Mouse (Mus musculus) G1E (cell line): ENCODE data around the gene Zfp54. TPM values are rescaled to one million over a fixed set of nuclear protein-coding genes. Genes with fewer than 3 reads are reported as not detected.
"Not testable (repeated sequence)": the region's sequence is repeated elsewhere in the genome, so short reads cannot be mapped to it uniquely, and the experiment has no call there.

ENCODE experiments used
- ATAC-seq: 2 replicates; pipeline ENCODE4 v1.8.0; 2016; ENCODE audit warnings: mild to moderate bottlenecking; ENCODE audit not compliant: insufficient number of reproducible peaks, poor library complexity, low FRiP score, severe bottlenecking; ENCODE audit errors: extremely low read depth
- DNase-seq: peaks from one replicate; pipeline ENCODE4 v3.0.0; 2012; ENCODE audit warnings: low spot score
- H3K27me3 ChIP-seq: 2 replicates; pipeline ENCODE4 v1.6.1; 2012; ENCODE audit warnings: mild to moderate bottlenecking, low read length, inconsistent platforms; ENCODE audit not compliant: insufficient read depth
- H3K36me3 ChIP-seq: replicated peaks from 2 replicates; pipeline ENCODE3; 2012; ENCODE audit warnings: mild to moderate bottlenecking, inconsistent platforms
- H3K4me1 ChIP-seq: 2 replicates; pipeline ENCODE4 v1.6.1; 2012; ENCODE audit warnings: low read depth, low read length, inconsistent platforms, mixed read lengths; ENCODE audit not compliant: insufficient read depth
- H3K4me3 ChIP-seq: 2 replicates; pipeline ENCODE4 v1.5.1; 2012; ENCODE audit warnings: low read depth, mild to moderate bottlenecking, inconsistent platforms, low read length, moderate library complexity, mixed read lengths
- H3K9me3 ChIP-seq: replicated peaks from 2 replicates; pipeline ENCODE4 v1.6.1; 2012; ENCODE audit warnings: inconsistent platforms
- CTCF ChIP-seq: IDR thresholded peaks from 2 replicates; pipeline ENCODE4 v1.5.1; 2012; ENCODE audit warnings: low read depth, low read length, inconsistent platforms, mixed read lengths
- GATA1 ChIP-seq: IDR thresholded peaks from 2 replicates; pipeline ENCODE4 v1.6.1; 2012; ENCODE audit warnings: borderline replicate concordance, low read length, inconsistent platforms, mixed read lengths
- GATA2 ChIP-seq: IDR thresholded peaks from 2 replicates; pipeline ENCODE4 v1.6.1; 2012; ENCODE audit warnings: low read depth, low read length, inconsistent platforms, borderline replicate concordance
- POLR2AphosphoS5 ChIP-seq: IDR thresholded peaks from 2 replicates; pipeline ENCODE4 v1.6.1; 2012; ENCODE audit warnings: low read depth, low read length, inconsistent platforms; ENCODE audit not compliant: insufficient replicate concordance
- TAL1 ChIP-seq: conservative IDR thresholded peaks from 2 replicates; pipeline ENCODE4 v1.6.1; 2012; ENCODE audit warnings: low read depth, low read length, inconsistent platforms, mixed read lengths
- polyA plus RNA-seq: library from polyadenylated mRNA; stranded (reverse); fragments of >175 nt; gene quantifications from 2 replicates; pipeline ENCODE4 v1.2.3, GENCODE M21; 2012
- total RNA-seq, 2 experiments: library from RNA; stranded (forward) in 1 of 2; stranded (reverse) in 1 of 2; fragments of 200-1000 nt in 1 of 2; fragments of >200 nt in 1 of 2; fragmentation: Nextera tagmentation in 1 of 2; gene quantifications; 2 replicates each; pipeline ENCODE4 v1.2.3; 2014 to 2017

Gene Zfp54
- total and polyA plus RNA-seq, 3 experiments: 0.27 to 12.6 (median 8.4) TPM

DNA sequence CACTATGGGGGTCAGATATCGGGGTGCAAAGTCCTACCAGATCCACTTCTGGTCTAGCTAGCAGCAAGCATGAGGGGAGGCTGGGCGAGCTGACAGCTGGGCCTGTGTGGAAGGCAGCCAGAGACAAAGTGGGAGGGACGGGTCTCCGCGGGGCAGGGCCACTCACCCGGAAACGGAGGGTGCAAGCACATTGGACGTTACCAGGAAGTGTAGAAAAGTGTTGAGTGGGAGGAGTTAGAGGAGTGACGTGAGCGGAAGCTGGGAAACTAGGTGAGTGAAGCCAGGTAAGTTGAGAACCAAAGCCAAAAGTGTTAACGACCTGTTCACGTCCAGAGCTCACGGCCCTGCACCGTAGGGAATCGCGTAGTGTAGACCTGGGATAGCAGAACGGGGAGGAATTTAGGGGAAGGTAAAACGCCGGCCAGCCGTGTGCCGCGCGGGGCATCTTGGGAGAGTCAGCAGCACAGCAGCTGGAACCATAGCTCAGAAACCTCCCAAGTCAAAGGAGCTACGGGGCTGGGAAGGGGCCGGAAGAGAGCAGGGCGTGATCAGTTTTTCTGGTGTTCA is 27.2 kb downstream of the Zfp54 start, which contains the start of gene Zfp51:
TSS of gene Zfp51 (plus strand) at position 237 of the 567 bp plus-strand sequence.
- H3K36me3 ChIP-seq: peaks cover 18% of the 10 kb centered on the region
- H3K27me3 ChIP-seq: peaks cover 9% of the 10 kb centered on the region
- no peaks in the 10 kb centered on the region for H3K9me3 ChIP-seq
- ATAC-seq: peak; percentile 99
- peak; percentile 84 for DNase-seq
- H3K4me3 ChIP-seq: peak within 1 kb of the TSS; percentile 82
- TF ChIP-seq GATA2 (no peak), TAL1 (no peak), CTCF (no peak), POLR2AphosphoS5 (no peak), GATA1 (no peak)
- H3K4me1 ChIP-seq: peaks cover 12% of the 10 kb centered on the region

DNA sequence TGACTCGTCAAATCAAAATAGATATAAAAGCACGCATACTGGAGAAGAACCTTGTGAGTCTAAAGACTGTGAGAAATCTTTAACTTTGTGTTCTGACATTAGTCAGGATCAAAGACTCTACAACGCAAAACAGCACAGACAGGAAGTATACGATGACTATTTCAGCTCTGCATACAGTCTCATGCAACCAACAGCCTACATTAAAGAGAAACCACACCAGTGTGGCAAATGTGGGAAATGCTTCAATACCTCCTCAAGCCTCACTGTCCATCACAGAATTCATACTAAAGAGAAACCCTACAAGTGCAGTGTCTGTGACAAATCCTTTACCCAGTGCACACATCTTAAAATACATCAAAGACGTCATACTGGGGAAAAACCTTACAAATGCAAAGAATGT is 40.5 kb downstream of the Zfp54 start:
- Histone ChIP-seq H3K36me3 (peaks cover 43% of the 10 kb centered on the region), H3K4me1 (no peaks in the 10 kb centered on the region), H3K9me3 (no peaks in the 10 kb centered on the region), H3K27me3 (no peaks in the 10 kb centered on the region), H3K4me3 (no peak overlapping the region)
- no peak for DNase-seq
- TF ChIP-seq GATA1 (no peak), GATA2 (no peak), POLR2AphosphoS5 (no peak)
- ATAC-seq: no peak

DNA sequence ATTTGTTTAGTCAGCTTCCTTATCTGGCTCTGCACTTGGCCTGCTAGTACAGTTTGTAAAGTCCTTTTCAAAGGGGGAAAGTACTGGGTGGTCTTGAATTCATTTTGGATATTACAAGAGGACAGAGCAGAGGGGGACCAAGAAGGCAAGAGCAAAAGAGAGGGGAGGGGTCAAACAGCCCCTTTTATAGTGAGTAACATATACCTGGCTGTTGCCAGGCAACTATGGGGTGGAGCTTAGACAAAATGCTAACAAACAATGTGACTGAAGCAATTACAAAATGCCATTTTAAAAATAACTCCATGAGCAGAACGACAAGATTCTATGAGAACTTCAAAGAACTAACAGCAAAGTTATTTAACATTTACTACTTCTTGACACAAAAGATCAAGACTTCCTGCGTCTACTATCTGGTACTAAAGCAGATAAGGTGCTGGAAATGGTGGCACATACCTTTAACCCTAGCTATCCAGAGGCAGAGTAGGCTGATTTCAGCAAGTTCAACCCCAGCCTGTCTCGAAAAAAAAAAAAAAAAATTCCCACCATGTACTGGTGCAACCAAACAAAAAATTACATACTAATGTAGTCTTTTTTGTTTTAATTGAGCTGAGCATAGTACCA is 49.1 kb downstream of the Zfp54 start:
- DNase-seq (no peak), ATAC-seq (no peak)

DNA sequence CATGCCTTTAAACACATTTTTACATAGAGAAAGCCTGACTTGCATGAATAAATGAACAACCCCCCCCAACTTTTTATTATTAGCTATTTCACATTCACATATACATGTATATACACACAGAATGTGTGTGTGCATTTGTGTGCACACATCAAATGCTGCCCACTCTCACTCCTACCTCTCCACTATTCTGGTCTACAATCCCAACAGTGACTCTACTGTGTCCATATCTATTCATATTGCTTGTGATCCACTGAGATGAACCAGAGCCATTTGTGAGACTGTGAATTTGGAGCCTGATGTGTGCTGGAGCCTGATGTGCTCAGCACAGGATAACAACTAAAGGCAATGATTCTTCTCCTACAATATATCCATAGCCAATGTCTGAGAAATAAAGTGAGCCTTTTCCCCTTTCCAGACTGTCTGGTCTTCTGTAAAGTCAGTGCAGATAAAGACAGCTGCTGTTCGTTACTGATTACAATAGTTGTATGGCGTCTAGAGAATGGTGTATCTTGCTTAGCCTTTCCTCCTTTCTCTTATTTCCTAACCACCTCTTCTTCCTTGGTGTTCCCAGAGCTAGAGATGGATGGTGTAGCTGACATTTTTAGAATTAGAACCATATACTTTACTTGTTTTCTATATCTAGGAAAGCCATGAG is 49.8 kb downstream of the Zfp54 start:
- ATAC-seq: peak; percentile 45
- Histone ChIP-seq H3K9me3 (no peaks in the 10 kb centered on the region), H3K4me1 (peaks cover 29% of the 10 kb centered on the region), H3K27me3 (no peaks in the 10 kb centered on the region), H3K4me3 (no peak overlapping the region), H3K36me3 (no peaks in the 10 kb centered on the region)
- TF ChIP-seq GATA2 (no peak), CTCF (no peak), TAL1 (no peak), POLR2AphosphoS5 (no peak), GATA1 (no peak)
- DNase-seq: no peak

More for the DNA sequence above, 49.1 kb downstream of the Zfp54 start:
- Histone ChIP-seq H3K36me3 (no peaks in the 10 kb centered on the region), H3K27me3 (no peaks in the 10 kb centered on the region), H3K4me3 (no peak overlapping the region), H3K4me1 (peaks cover 29% of the 10 kb centered on the region), H3K9me3 (no peaks in the 10 kb centered on the region)
- TF ChIP-seq GATA2 (no peak), TAL1 (no peak), CTCF (no peak), GATA1 (no peak), POLR2AphosphoS5 (no peak)

DNA sequence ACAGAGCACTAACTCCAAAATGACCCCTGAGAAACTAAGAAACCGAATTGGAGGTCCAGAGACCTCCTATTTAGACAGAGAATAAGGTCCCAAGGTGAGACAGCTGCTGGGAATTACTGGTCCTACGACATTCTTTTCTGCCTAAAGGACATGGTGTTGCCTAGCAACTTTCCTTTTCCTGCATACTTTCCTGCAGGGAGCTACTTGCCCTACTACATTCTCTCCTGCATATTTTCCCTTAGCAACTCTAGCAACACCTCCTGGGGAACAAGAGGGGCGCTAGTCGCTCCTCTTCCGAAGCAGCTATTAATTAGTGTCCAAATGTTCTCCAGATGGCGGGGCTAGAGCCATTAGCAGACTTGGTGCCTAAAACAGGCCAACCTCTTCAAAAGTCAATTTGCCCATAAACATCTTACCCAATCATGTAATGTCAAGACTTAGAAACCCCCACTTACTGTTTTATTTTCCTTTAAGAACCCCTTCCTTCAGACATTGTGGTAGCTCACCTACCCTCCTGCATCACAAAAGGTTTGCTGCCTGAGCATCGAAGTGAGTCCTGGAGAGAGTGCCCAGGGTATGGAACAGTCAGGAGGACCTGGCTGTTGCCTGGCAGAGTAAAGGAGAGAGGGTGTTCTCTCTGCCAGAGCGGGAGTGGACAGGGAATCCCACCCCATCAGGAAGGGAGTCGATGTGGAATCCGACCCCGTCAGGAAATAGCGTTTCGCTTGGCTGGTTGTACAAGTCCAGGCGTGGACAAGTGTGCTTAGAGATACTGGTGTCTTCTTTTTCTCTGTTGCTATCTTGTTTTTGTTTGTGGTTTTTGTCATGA is 50.5 kb downstream of the Zfp54 start:
- Histone ChIP-seq H3K36me3 (no peaks in the 10 kb centered on the region), H3K9me3 (no peaks in the 10 kb centered on the region), H3K4me3 (peak overlapping the region; percentile 50; the same call in 1 of the 2 replicates), H3K27me3 (no peaks in the 10 kb centered on the region), H3K4me1 (peaks cover 34% of the 10 kb centered on the region)
- peak; percentile 28; the same call in 1 of the 2 replicates for ATAC-seq
- DNase-seq: no peak
- no peak for TF ChIP-seq GATA2
- TF ChIP-seq POLR2AphosphoS5: no peak
- no peak for TF ChIP-seq CTCF
- no peak for TF ChIP-seq TAL1
- TF ChIP-seq GATA1: no peak

DNA sequence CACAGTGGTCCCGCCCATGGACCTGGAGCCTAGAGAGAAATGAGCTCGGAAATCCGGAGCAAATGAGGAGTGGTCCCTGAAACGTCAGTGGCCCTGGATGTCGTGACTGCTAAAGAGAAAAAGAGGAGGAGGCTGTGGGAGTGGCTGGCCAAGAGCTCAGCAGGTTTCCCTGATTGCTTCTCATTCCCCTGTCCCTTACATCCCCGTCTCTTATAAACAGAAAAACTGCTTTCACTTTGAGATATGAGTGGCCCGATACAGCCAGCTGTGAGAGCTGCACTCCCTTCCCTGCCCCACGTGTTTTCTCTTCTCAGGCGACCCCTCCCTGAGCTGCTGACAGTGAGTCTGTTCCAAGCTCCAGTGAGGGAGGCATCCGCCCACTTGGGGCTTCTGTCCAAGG is 51.7 kb downstream of the Zfp54 start:
- not testable (repeated sequence) for DNase-seq, ATAC-seq, H3K27me3 ChIP-seq

DNA sequence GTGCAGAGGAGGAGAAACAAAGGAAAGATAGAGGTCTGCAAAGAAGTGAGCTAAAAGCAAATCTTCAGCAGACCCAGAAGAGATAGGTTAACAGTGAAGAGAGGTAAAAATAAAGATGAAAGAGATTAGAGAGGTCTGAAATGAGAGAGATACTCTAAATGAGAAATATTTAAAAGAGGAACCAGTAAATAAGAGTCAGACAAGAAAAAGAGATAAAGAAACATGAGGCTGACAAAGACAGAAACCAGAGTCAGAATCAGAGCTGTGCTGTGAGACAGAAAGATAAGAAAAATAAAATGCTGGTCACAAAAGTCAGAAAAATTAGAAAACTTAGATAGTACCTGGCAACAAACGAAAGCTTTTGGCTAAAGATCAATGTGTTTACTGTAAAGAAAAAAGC is 52.3 kb downstream of the Zfp54 start:
- not testable (repeated sequence) for DNase-seq, H3K4me3 ChIP-seq, H3K36me3 ChIP-seq, H3K27me3 ChIP-seq, H3K9me3 ChIP-seq, ATAC-seq
- H3K4me1 ChIP-seq: peaks cover 40% of the 10 kb centered on the region

More for the DNA sequence above, 51.7 kb downstream of the Zfp54 start:
- not testable (repeated sequence) for H3K36me3 ChIP-seq, H3K4me3 ChIP-seq, H3K9me3 ChIP-seq
- H3K4me1 ChIP-seq: peaks cover 40% of the 10 kb centered on the region

DNA sequence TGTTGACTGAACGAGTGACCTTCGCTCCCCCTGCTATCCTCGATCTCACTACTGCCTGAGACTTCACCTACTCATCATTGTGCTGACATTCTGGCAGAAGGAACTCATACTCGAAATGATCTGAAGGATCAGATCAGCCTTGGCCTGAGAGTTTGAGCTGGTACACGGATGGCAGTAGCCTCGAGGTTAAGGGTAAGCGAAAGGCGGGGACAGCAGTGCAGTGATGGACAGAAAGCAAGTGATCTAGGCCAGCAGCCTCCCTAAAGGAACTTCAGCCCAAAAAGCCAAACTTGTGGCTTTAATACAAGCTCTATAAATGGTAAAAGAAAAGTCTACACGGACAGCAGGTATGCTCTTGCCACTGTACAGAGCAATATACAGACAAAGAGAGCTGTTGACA is 53.3 kb downstream of the Zfp54 start:
- not testable (repeated sequence) for H3K36me3 ChIP-seq, H3K4me3 ChIP-seq, DNase-seq, H3K9me3 ChIP-seq, H3K27me3 ChIP-seq, ATAC-seq
- H3K4me1 ChIP-seq: peaks cover 31% of the 10 kb centered on the region
